8 mouse cellular contexts compared by ENCODE assay signal in genomic region chr9:114731011-114731755, GRCm38 (mm10). TPM values are rescaled to one million over a fixed set of nuclear protein-coding genes. Genes with fewer than 3 reads are reported as not detected.
A peak's percentile ranks its signal among the peaks of the same experiment; 100 is the strongest.
DNase-seq lines count a peak whose midpoint lies in the region; ATAC-seq lines count a peak whose summit lies in the region.

TSS of gene Cmtm6 (plus strand) at chr9:114731116.

- peak; percentile 96 for DNase-seq in adipocyte (ENCODE audit: low spot score)
- DNase-seq in embryo, embryonic 10 days (ENCODE audit: low spot score): peak; percentile 99
- peak; percentile 99 for DNase-seq in gastrocnemius, postnatal 10 days
- peak; percentile 99 for DNase-seq in induced T-regulatory cell, adult 2 months (ENCODE audit: low read depth)
- peak; percentile 79 to 95 for DNase-seq in left cerebral cortex, adult 9 months (ENCODE audit: low spot score in 2 of 2)
- peak; percentile 96 for DNase-seq in right cerebral cortex, postnatal 14 days
- DNase-seq in urinary bladder, postnatal 36 days (ENCODE audit: low spot score in 2 of 2): peak; percentile 98 to 99

- peak; percentile 87 for ATAC-seq in megakaryocyte progenitor cell, adult 5-6 weeks (replicated peaks; ENCODE audit: poor library complexity)

RNA-seq across cellular contexts. Expression of gene Cmtm6, which starts in this region (rescaled TPM):
- 10 to 100 TPM; 15.9 to 18.8 TPM for total RNA-seq in gastrocnemius, postnatal 10 days (2021)
- total RNA-seq in megakaryocyte progenitor cell, adult 5-6 weeks (2015): 29.1 and 31.1 TPM in 2 replicates
- total RNA-seq in megakaryocyte progenitor cell, adult 5-6 weeks (2017): 43.1 and 46.2 TPM in 2 replicates

Comparison
In these comparisons a context has a peak if more than half of its experiments do, and no peak if none do; other contexts are left out.
1. Peak in every context shown above with its lines: DNase-seq and ATAC-seq.